10 mouse cellular contexts compared by ENCODE assay signal in genomic region chr6:145116098-145116672, GRCm38 (mm10). TPM values are rescaled to one million over a fixed set of nuclear protein-coding genes. Genes with fewer than 3 reads are reported as not detected.
DNase-seq lines count a peak whose midpoint lies in the region; ATAC-seq and TF ChIP-seq lines count a peak whose summit lies in the region.
"Had no signal": no experiment of that assay in that cellular context is flagged by ENCODE, and none has a peak within 500 bp of the region (broad histone marks: within the 10 kb centered on the region; RNA-seq: fewer than 3 reads in every experiment).

No protein-coding gene starts in this region.

- H3K4me1 ChIP-seq in heart, embryonic 12.5 days (replicated peaks) = peaks cover 22% of the 10 kb centered on the region
- 0 out of 2 replicates have a peak, but pooled peaks cover 3% of the 10 kb centered on the region for H3K4me1 ChIP-seq in intestine, postnatal 0 days (replicated peaks; ENCODE audit: control insufficient read depth, insufficient read depth, low read length)
- H3K4me1 ChIP-seq in stomach, embryonic 14.5 days (ENCODE audit: control insufficient read depth, insufficient read depth, low read length) = peaks cover 6% of the 10 kb centered on the region; the same call in 1 of the 2 replicates

- no peaks in the 10 kb centered on the region for H3K27me3 ChIP-seq in heart, embryonic 12.5 days (replicated peaks)
- no peaks in the 10 kb centered on the region for H3K27me3 ChIP-seq in intestine, postnatal 0 days (replicated peaks; ENCODE audit: control insufficient read depth, insufficient read depth, low read length)
- no peaks in the 10 kb centered on the region for H3K27me3 ChIP-seq in stomach, embryonic 14.5 days (ENCODE audit: control insufficient read depth, insufficient read depth, low read length)
- H3K27me3 ChIP-seq: embryonic facial prominence, embryonic 15.5 days; limb, embryonic 13.5 days had no signal

- H3K4me3 ChIP-seq in heart, embryonic 12.5 days = no peak overlapping the region
- H3K4me3 ChIP-seq in intestine, postnatal 0 days (ENCODE audit: low read depth, low read length) = no peak overlapping the region
- no peak overlapping the region for H3K4me3 ChIP-seq in stomach, embryonic 14.5 days (ENCODE audit: low read depth, low read length)
- H3K4me3 ChIP-seq: embryonic facial prominence, embryonic 15.5 days; limb, embryonic 13.5 days had no signal

- H3K9ac ChIP-seq in heart, embryonic 12.5 days = peak overlapping the region; percentile 15; the same call in 1 of the 2 replicates
- H3K9ac ChIP-seq in intestine, postnatal 0 days (ENCODE audit: low read depth, low read length) = no peak overlapping the region
- no peak overlapping the region for H3K9ac ChIP-seq in stomach, embryonic 14.5 days (replicated peaks; ENCODE audit: low read depth, low read length)
- H3K9ac ChIP-seq: embryonic facial prominence, embryonic 15.5 days; limb, embryonic 13.5 days had no signal

- peak; percentile 42; the same call in 1 of the 2 replicates for ATAC-seq in heart, embryonic 12.5 days (ENCODE audit: insufficient number of reproducible peaks, low FRiP score)
- ATAC-seq in intestine, postnatal 0 days = peak; percentile 61; the same call in 1 of the 2 replicates
- peak; percentile 60 for ATAC-seq in stomach, embryonic 14.5 days (ENCODE audit: insufficient number of reproducible peaks, insufficient read depth, low FRiP score, low read depth)

- H3K4me2 ChIP-seq in heart, embryonic 12.5 days = no peak overlapping the region
- H3K4me2 ChIP-seq in intestine, postnatal 0 days (replicated peaks; ENCODE audit: low read depth) = no peak overlapping the region
- no peak overlapping the region for H3K4me2 ChIP-seq in stomach, embryonic 14.5 days (replicated peaks; ENCODE audit: low read depth, low read length)
- H3K4me2 ChIP-seq: embryonic facial prominence, embryonic 15.5 days; limb, embryonic 13.5 days had no signal

- no peak overlapping the region for H3K27ac ChIP-seq in heart, embryonic 12.5 days (ENCODE audit: poor library complexity, severe bottlenecking)
- no peak overlapping the region for H3K27ac ChIP-seq in intestine, postnatal 0 days (ENCODE audit: low read depth, low read length)
- H3K27ac ChIP-seq in stomach, embryonic 14.5 days (ENCODE audit: low read length) = peak overlapping the region; percentile 63; the same call in 1 of the 2 replicates
- H3K27ac ChIP-seq: embryonic facial prominence, embryonic 15.5 days; limb, embryonic 13.5 days had no signal

- H3K9me3 ChIP-seq in heart, embryonic 12.5 days (replicated peaks) = no peaks in the 10 kb centered on the region
- H3K9me3 ChIP-seq in intestine, postnatal 0 days (ENCODE audit: control insufficient read depth) = no peaks in the 10 kb centered on the region
- H3K9me3 ChIP-seq in stomach, embryonic 14.5 days (ENCODE audit: control insufficient read depth, low read depth, low read length) = no peaks in the 10 kb centered on the region
- H3K9me3 ChIP-seq: embryonic facial prominence, embryonic 15.5 days; limb, embryonic 13.5 days had no signal

- no peaks in the 10 kb centered on the region for H3K36me3 ChIP-seq in heart, embryonic 12.5 days
- H3K36me3 ChIP-seq in intestine, postnatal 0 days (ENCODE audit: control insufficient read depth, insufficient read depth) = no peaks in the 10 kb centered on the region
- H3K36me3 ChIP-seq in stomach, embryonic 14.5 days (ENCODE audit: control insufficient read depth, insufficient read depth, low read length) = no peaks in the 10 kb centered on the region
- H3K36me3 ChIP-seq: embryonic facial prominence, embryonic 15.5 days; limb, embryonic 13.5 days had no signal

- WGBS in heart, embryonic 12.5 days = 25% methylated on average over 4 of the region's 4 CpGs
- 22% methylated on average over 4 of the region's 4 CpGs for WGBS in intestine, postnatal 0 days
- 13% methylated on average over 4 of the region's 4 CpGs for WGBS in stomach, embryonic 14.5 days

- DNase-seq in heart, adult 9 months (ENCODE audit: low spot score in 2 of 2) = no peak
- DNase-seq in embryo, embryonic 9.5 days (ENCODE audit: extremely low spot score) = peak; percentile 58
- no peak for DNase-seq in right cerebral cortex, postnatal 36 days (ENCODE audit: low spot score in 2 of 2)
- no peak for DNase-seq in cerebellum, postnatal 10 days
- DNase-seq in cerebellum, adult 8-10 months = no peak

- no peak for TF ChIP-seq CTCF in intestine, postnatal 0 days (IDR thresholded peaks at IDR 0.05; ENCODE audit: low read depth)

RNA-seq across cellular contexts. Expression of gene Lrmp, which starts 0.7 kb away (rescaled TPM):
- polyA plus RNA-seq in heart, embryonic 12.5 days (2016; fragmentation: Nextera tagmentation; extraction: Ambion mirVana) = 2.3 and 2.7 TPM in 2 replicates
- polyA plus RNA-seq in intestine, postnatal 0 days (2015; fragmentation: Nextera tagmentation; extraction: Ambion mirVana) = 1.1 and 1.4 TPM in 2 replicates
- 6.2 and 6.5 TPM in 2 replicates for polyA plus RNA-seq in stomach, embryonic 14.5 days (2014; fragmentation: Nextera tagmentation; extraction: Ambion mirVana)

RNA-seq across cellular contexts. Expression of gene Bcat1, which starts 40.2 kb away (rescaled TPM):
- polyA plus RNA-seq in heart, embryonic 12.5 days (2016; fragmentation: Nextera tagmentation; extraction: Ambion mirVana) = 11.1 and 11.2 TPM in 2 replicates
- polyA plus RNA-seq in intestine, postnatal 0 days (2015; fragmentation: Nextera tagmentation; extraction: Ambion mirVana) = 0.71 and 1.0 TPM in 2 replicates
- polyA plus RNA-seq in stomach, embryonic 14.5 days (2014; fragmentation: Nextera tagmentation; extraction: Ambion mirVana) = 10.9 and 11.8 TPM in 2 replicates
